Mouse (Mus musculus) megakaryocyte, embryonic 14.5 days (primary cell): ENCODE results near the gene Jarid2. TPM values are rescaled to one million over a fixed set of nuclear protein-coding genes. Genes with fewer than 3 reads are reported as not detected.

Experiments used
- H3K27me3 ChIP-seq: replicated peaks from 2 replicates; pipeline ENCODE3; 2012; ENCODE audit warnings: inconsistent platforms
- H3K36me3 ChIP-seq: replicated peaks from 2 replicates; pipeline ENCODE3; 2012; ENCODE audit warnings: low read length, inconsistent platforms, mixed read lengths
- H3K4me1 ChIP-seq: 2 replicates; pipeline ENCODE4 v1.6.1; 2012; ENCODE audit warnings: inconsistent platforms
- H3K4me3 ChIP-seq: replicated peaks from 2 replicates; pipeline ENCODE3; 2012; ENCODE audit warnings: moderate library complexity, mild to moderate bottlenecking, inconsistent platforms
- H3K9me3 ChIP-seq: 2 replicates; pipeline ENCODE4 v1.6.1; 2012; ENCODE audit warnings: inconsistent platforms
- FLI1 ChIP-seq: IDR thresholded peaks from 2 replicates; pipeline ENCODE4 v1.6.1; 2012; ENCODE audit warnings: low read length, inconsistent platforms, mixed read lengths
- GATA1 ChIP-seq: IDR thresholded peaks from 3 replicates; pipeline ENCODE4 v1.6.1; 2012; ENCODE audit warnings: mixed read lengths, low read length, inconsistent platforms, borderline replicate concordance
- polyA plus RNA-seq: library from polyadenylated mRNA; stranded (reverse); fragments of >175 nt; gene quantifications from 2 replicates; pipeline ENCODE4 v1.2.3, GENCODE M21; 2012; ENCODE audit warnings: low replicate concordance; ENCODE audit not compliant: insufficient read depth

Gene Jarid2
- polyA plus RNA-seq, 1 experiment = 68.2 TPM

DNA sequence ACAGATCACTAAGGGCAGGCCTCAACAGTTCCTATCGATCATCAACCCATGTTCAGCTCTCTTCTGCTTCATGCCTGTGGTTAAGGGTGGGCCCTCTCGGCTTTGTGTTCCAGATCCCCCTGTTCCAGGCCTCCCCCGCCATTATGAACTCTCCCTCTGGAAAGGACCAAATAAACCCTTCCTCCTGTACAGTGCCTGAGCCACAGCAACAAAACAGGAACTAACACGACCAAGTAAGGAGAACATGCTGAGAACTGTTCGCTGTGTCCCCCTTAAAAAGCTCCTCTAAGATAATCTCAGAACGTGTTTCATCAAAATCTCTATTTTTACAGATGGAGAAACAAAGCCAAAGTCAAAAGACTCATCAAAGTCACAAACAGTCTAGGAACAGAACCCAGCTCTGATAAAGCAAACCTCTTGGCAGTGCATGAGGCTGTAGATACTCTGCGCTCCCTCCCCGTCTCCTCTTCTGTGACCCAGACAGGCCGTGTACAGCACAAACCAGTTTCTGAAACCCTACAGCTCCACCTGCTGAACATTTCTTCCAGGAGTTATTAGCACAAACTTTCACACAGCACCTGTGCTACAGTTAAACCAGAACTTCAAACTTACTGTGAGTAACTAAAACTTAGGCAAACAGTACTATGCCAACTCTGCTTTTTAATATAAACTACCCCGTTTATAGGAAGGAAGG, 223.3 kb downstream of the Jarid2 start:
- peaks cover 76% of the 10 kb centered on the region for H3K36me3 ChIP-seq

DNA sequence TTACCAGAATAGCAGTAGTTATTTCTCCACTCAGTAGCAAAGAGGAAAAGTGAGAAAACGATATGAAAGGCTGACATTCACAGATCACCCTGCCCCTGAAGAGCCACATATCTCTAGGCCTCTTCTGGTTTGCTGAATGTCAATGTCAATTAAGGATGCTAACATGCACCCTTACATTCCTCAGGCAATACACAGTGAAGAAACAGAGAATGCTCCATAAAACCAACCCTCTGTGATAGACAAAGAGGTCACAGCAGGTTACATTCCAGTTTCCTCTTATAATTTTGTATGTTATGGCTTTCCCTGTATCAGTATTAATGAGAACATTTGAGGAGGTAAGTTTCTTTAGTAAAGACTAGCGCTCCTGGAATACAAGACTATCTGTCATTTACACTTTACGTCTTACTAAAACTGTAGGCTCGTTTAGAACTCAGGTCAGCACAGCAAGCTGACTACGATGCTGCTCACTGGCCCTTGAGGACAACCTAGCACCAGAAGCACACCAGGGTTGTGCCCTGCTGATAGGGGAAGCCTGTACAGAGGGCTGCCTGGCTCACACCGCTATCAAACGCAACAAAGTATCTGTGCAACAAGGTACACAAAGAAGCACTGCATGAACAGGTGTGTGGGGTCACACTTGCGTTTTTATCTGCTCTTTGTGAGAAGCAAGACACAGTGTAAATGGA, 224.4 kb downstream of the Jarid2 start:
- TF ChIP-seq GATA1 (no peak), FLI1 (no peak)
- H3K4me3 ChIP-seq = no peak overlapping the region
- peaks cover 74% of the 10 kb centered on the region for H3K36me3 ChIP-seq
- peaks cover 63% of the 10 kb centered on the region for H3K4me1 ChIP-seq
- no peaks in the 10 kb centered on the region for H3K9me3 ChIP-seq
- no peaks in the 10 kb centered on the region for H3K27me3 ChIP-seq

More for the DNA sequence above, 223.3 kb downstream of the Jarid2 start:
- no peak for TF ChIP-seq FLI1
- no peak for TF ChIP-seq GATA1
- peaks cover 74% of the 10 kb centered on the region for H3K4me1 ChIP-seq
- no peaks in the 10 kb centered on the region for H3K27me3 ChIP-seq
- no peaks in the 10 kb centered on the region for H3K9me3 ChIP-seq
- no peak overlapping the region for H3K4me3 ChIP-seq

GRCm38 (mm10) chr13:44954232-44954568, 224.9 kb downstream of the Jarid2 start:
- H3K36me3 ChIP-seq = peaks cover 75% of the 10 kb centered on the region
- no peaks in the 10 kb centered on the region for H3K27me3 ChIP-seq
- TF ChIP-seq GATA1 (no peak), FLI1 (no peak)

GRCm38 (mm10) chr13:44955781-44956180, 226.5 kb downstream of the Jarid2 start:
- TF ChIP-seq FLI1 (no peak), GATA1 (no peak)
- Histone ChIP-seq H3K4me3 (no peak overlapping the region), H3K4me1 (peaks cover 46% of the 10 kb centered on the region), H3K36me3 (peaks cover 82% of the 10 kb centered on the region), H3K27me3 (no peaks in the 10 kb centered on the region), H3K9me3 (no peaks in the 10 kb centered on the region)

More at GRCm38 (mm10) chr13:44954232-44954568, 224.9 kb downstream of the Jarid2 start:
- no peak overlapping the region for H3K4me3 ChIP-seq
- no peaks in the 10 kb centered on the region for H3K9me3 ChIP-seq
- peaks cover 59% of the 10 kb centered on the region for H3K4me1 ChIP-seq

- TF ChIP-seq GATA1 = no peak
- no peak for TF ChIP-seq FLI1
- peaks cover 86% of the 10 kb centered on the region for H3K36me3 ChIP-seq
- H3K4me1 ChIP-seq = peaks cover 45% of the 10 kb centered on the region
Measured at GRCm38 (mm10) chr13:44957049-44957448, 227.8 kb downstream of the Jarid2 start.

DNA sequence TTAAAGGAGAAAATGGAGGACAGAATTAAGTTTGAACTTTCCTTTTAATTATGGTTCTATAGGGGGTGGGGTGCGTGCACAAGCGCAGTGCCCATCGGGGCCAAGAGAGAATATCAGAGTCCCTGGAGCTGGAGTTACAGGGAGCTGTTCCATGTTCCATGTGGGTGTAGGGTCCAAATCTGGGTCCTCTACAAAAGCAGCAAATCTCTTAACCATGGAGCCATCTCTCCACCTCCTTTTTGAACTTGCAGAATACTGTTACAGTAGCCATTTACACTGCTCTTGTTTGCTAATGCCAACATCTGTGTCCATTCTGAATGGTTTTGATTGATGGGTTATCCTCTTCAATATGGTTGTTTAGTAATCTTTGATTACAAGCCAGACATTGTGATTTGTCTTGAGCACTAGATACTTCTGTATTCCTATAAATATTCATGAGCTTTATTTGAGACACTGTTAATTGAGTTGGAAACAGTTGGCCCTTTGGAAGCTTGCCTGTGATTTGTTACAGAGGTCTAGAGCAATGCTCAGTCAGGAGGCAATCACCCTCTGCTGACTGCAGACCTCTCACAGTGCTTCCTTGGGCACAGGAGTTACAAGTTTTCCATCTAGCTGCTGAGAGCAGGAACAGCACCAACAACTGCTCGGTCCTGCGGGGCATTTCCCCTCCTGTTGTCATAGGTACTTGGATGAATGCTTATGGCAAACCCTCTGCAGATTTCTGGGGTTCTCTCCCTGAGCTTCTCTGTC, 231.4 kb downstream of the Jarid2 start:
- H3K36me3 ChIP-seq = peaks cover 88% of the 10 kb centered on the region
- H3K4me3 ChIP-seq = no peak overlapping the region

More at GRCm38 (mm10) chr13:44957049-44957448, 227.8 kb downstream of the Jarid2 start:
- Histone ChIP-seq H3K27me3 (no peaks in the 10 kb centered on the region), H3K4me3 (no peak overlapping the region), H3K9me3 (no peaks in the 10 kb centered on the region)

More for the DNA sequence above, 231.4 kb downstream of the Jarid2 start:
- TF ChIP-seq FLI1 (no peak), GATA1 (no peak)
- no peaks in the 10 kb centered on the region for H3K9me3 ChIP-seq
- no peaks in the 10 kb centered on the region for H3K27me3 ChIP-seq
- peaks cover 40% of the 10 kb centered on the region for H3K4me1 ChIP-seq
